Mouse (Mus musculus) neural tube, embryonic 12.5 days (tissue): ENCODE data around the gene Utp11. TPM values are rescaled to one million over a fixed set of nuclear protein-coding genes. Genes with fewer than 3 reads are reported as not detected.

ENCODE experiments used
- ATAC-seq: fragments of 200-750 bp; cut with Nextera tagmentation; 2 replicates; pipeline ENCODE4 v1.8.0; 2017; ENCODE audit warnings: low read depth, mild to moderate bottlenecking, moderate TSS enrichment, moderate library complexity; ENCODE audit not compliant: low FRiP score
- H3K27ac ChIP-seq: fragments of 300-500 bp; sonication (generic); 2 replicates; pipeline ENCODE4 v1.5.1; 2016
- H3K27me3 ChIP-seq: fragments of 300-500 bp; sonication (generic); replicated peaks from 2 replicates; pipeline ENCODE4 v1.6.1; 2016; ENCODE audit warnings: mild to moderate bottlenecking
- H3K36me3 ChIP-seq: fragments of 300-500 bp; sonication (generic); 2 replicates; pipeline ENCODE4 v1.6.1; 2016; ENCODE audit warnings: mild to moderate bottlenecking
- H3K4me1 ChIP-seq: fragments of 300-500 bp; sonication (generic); 2 replicates; pipeline ENCODE4 v1.6.1; 2016
- H3K4me2 ChIP-seq: fragments of 300-500 bp; sonication (generic); replicated peaks from 2 replicates; pipeline ENCODE4 v1.6.1; 2016; ENCODE audit warnings: mild to moderate bottlenecking
- H3K4me3 ChIP-seq: fragments of 300-500 bp; sonication (generic); 2 replicates; pipeline ENCODE4 v1.5.1; 2016
- H3K9ac ChIP-seq: fragments of 300-500 bp; sonication (generic); 2 replicates; pipeline ENCODE4 v1.6.1; 2016; ENCODE audit warnings: mild to moderate bottlenecking
- H3K9me3 ChIP-seq: fragments of 300-500 bp; sonication (generic); 2 replicates; pipeline ENCODE4 v1.6.1; 2016; ENCODE audit warnings: mild to moderate bottlenecking
- WGBS: fragments of 180-500 bp; shearing (Covaris S2); methylation state at CpG from one replicate; pipeline ENCODE4 v1.1.7; 2016; 5-methylcytosine and 5-hydroxymethylcytosine counted together
- polyA plus RNA-seq: library from polyadenylated mRNA; unstranded; fragments of >200 nt; fragmentation: Nextera tagmentation; extraction: Ambion mirVana; gene quantifications from 2 replicates; pipeline ENCODE4 v1.2.1, GENCODE M21; 2016

Gene Utp11
- polyA plus RNA-seq, 1 experiment from 2014 or later, result 58.5 TPM

DNA sequence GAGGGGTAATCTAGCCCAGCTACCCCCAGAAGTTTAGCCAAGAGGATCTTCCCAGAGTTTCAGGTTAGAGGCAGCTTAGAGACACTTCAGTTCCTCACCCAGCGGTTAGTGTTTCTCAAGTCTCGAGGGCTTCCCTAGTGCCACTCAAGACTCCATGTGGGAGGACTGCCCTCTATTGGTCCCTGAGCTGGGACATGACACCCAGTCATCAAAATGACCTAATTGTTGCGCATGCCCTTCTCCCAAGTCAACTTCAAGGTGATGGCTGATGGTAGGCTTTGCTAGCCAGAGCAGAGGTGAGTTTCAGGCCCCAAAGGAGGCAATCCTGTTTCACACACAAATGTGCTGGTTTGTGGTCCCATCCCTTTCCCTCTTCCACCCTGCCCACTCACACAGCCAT, 30.4 kb downstream of the Utp11 start:
- H3K9me3 ChIP-seq, result no peaks in the 10 kb centered on the region
- 57% methylated on average over 3 of the region's 3 CpGs for WGBS
- H3K4me2 ChIP-seq, result peak overlapping the region; percentile 35; the same call in 1 of the 2 replicates
- ATAC-seq, result no peak
- H3K27me3 ChIP-seq, result peaks cover 86% of the 10 kb centered on the region
- H3K4me3 ChIP-seq, result no peak overlapping the region
- no peaks in the 10 kb centered on the region for H3K36me3 ChIP-seq
- no peak overlapping the region for H3K27ac ChIP-seq
- H3K9ac ChIP-seq, result no peak overlapping the region
- H3K4me1 ChIP-seq, result peaks cover 28% of the 10 kb centered on the region

DNA sequence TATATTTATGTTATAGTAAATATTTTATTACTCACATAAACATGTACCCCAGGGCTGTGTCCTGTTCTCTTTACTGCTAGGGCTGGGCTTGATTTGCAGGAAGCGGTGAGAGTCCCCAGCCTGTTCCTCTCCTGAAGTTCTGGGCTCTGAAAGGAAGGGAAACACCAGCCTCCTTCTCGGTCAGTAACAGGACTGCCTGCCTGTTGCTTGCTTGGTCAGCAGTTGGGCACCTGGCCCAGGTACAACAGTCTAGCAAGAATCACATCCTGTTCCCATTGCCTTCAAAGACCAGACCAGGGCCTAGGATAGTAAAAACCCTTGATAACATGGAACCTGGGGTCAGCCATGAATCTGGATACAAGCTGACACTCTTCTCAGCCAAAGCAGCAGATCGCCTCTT, 32.8 kb downstream of the Utp11 start:
- 49% methylated on average over 3 of the region's 3 CpGs for WGBS
- no peak overlapping the region for H3K9ac ChIP-seq

DNA sequence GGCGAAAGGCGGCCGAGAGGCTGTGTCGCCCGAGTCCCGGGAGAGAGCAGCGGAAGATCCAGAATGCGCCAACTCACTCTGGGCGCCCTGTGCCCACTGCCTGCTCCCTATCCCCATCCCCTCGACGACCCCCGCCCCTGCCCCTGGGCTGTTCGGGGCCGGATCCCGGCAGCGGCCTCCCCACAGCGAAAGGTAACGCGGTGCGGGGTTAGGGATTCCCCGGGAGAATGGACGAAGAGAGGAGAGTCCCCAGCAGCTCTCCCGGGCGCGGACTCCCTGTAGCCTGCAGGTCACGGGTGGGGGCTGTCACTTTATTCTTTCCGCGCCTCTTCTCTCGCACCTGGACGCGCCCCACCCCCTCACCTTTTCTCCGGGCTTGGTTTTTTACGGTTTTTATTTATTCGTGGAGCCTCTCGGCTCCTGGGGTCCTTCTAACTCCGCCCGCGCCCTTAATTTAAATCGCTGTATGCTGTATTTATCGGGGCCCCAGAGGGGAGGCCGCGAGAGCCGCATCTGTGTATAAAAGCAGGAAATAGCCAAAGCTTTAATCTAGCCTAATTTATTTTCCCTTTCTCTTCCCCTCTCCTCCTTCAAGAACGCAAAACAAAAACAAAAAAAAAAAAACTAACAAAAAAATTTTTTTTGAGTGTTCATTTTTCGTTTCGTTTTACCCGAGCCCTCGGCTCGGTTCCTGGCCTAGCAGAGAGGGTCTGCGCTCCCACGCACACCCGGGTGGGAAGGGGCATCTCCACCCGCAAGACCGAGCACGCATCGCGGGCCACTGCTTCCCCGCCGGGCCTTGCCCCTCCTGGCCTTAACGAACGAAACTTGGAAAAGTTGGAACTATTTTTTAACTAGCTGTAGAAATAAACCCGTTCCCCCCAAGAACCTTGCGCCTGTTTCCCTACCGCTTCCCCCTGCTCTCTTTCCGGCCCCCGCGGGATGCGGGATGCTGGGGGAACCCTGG, 33.9 kb downstream of the Utp11 start:
- Histone ChIP-seq H3K27ac (peak overlapping the region; percentile 22; the same call in 1 of the 2 replicates), H3K9me3 (no peaks in the 10 kb centered on the region), H3K4me2 (peak overlapping the region; percentile 95), H3K9ac (peak overlapping the region; percentile 56), H3K4me1 (peaks cover 34% of the 10 kb centered on the region), H3K4me3 (peak overlapping the region; percentile 59), H3K27me3 (peaks cover 89% of the 10 kb centered on the region), H3K36me3 (no peaks in the 10 kb centered on the region)
- 1% methylated on average over 68 of the region's 68 CpGs for WGBS
- no peak for ATAC-seq

More for the DNA sequence above, 32.8 kb downstream of the Utp11 start:
- no peaks in the 10 kb centered on the region for H3K36me3 ChIP-seq
- H3K27ac ChIP-seq, result no peak overlapping the region
- peaks cover 34% of the 10 kb centered on the region for H3K4me1 ChIP-seq
- ATAC-seq, result no peak
- peak overlapping the region; percentile 25 for H3K4me3 ChIP-seq
- peak overlapping the region; percentile 49 for H3K4me2 ChIP-seq
- H3K9me3 ChIP-seq, result no peaks in the 10 kb centered on the region
- peaks cover 88% of the 10 kb centered on the region for H3K27me3 ChIP-seq

DNA sequence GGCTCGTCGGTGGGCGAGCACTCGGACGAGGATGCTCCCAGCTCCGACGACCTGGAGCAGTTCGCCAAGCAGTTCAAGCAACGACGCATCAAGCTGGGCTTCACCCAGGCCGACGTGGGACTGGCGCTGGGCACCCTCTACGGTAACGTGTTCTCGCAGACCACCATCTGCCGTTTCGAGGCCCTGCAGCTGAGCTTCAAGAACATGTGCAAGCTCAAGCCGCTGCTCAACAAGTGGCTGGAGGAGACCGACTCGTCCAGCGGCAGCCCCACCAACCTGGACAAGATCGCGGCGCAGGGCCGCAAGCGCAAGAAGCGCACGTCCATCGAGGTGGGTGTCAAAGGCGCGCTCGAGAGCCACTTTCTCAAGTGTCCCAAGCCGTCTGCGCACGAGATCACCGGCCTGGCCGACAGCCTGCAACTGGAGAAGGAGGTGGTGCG, 35.0 kb downstream of the Utp11 start:
- peaks cover 91% of the 10 kb centered on the region for H3K27me3 ChIP-seq
- H3K4me3 ChIP-seq, result peak overlapping the region; percentile 59
- H3K9me3 ChIP-seq, result no peaks in the 10 kb centered on the region
- peak overlapping the region; percentile 95 for H3K4me2 ChIP-seq
- H3K27ac ChIP-seq, result no peak overlapping the region
- no peak for ATAC-seq
- WGBS, result under 1% methylated on average over 39 of the region's 39 CpGs
- H3K36me3 ChIP-seq, result no peaks in the 10 kb centered on the region
- peaks cover 36% of the 10 kb centered on the region for H3K4me1 ChIP-seq
- H3K9ac ChIP-seq, result peak overlapping the region; percentile 69

DNA sequence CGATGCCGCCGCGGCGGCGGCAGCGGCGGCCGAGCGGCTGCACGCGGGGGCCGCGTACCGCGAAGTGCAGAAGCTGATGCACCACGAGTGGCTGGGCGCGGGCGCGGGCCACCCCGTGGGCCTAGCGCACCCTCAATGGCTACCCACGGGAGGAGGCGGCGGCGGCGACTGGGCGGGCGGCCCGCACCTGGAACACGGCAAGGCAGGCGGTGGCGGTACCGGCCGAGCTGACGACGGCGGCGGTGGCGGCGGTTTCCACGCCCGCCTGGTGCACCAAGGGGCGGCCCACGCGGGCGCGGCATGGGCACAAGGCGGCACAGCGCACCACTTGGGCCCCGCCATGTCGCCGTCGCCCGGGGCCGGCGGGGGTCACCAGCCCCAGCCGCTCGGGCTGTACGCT, 35.6 kb downstream of the Utp11 start:
- under 1% methylated on average over 58 of the region's 61 CpGs for WGBS
- peak overlapping the region; percentile 95 for H3K4me2 ChIP-seq

DNA sequence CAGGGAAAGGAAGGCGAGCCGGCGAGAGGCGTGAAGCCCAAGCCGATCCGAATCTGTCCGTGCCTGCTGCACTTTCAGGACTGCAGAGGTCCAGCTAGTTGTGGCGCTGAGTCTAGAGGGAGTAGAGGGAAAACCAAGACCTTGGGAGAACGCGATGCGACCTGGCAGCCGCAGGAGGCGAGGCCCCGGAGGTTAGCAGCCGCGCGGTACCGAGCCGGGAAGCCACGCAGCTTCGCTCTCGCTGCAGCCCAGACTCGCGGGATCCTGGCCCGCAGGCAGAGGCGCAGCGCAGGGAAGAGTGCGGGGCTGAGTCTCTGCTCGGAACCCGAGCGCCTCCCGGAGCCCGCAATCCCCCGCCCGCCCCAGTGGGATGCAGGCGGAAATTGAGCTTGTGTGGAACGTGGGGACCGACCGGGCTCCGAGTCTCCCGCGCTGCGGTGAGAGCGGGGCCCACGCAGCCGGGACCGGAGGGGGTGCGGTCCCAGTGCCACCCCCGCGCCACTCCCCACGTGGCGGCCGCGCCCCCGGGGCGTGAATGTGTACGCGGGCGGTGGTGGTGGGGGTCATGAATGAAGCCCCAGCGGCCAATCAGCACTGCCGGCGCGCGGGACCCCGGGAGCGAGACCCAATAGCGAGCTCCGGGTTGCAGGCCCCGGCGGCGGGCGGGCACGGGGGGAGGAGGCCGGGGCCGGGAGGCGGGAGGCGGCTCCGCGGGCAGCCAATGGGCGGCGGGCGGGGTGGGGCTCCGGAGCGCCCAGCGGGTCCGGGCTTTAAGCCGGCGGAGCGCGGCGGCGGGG, 36.3 kb downstream of the Utp11 start:
- Histone ChIP-seq H3K4me1 (peaks cover 50% of the 10 kb centered on the region), H3K9me3 (no peaks in the 10 kb centered on the region), H3K4me2 (peak overlapping the region; percentile 95), H3K36me3 (no peaks in the 10 kb centered on the region), H3K27me3 (peaks cover 83% of the 10 kb centered on the region), H3K27ac (no peak overlapping the region), H3K9ac (peak overlapping the region; percentile 69), H3K4me3 (peak overlapping the region; percentile 59)
- under 1% methylated on average over 91 of the region's 92 CpGs for WGBS
- ATAC-seq, result peak; percentile 87

More for the DNA sequence above, 35.6 kb downstream of the Utp11 start:
- Histone ChIP-seq H3K9me3 (no peaks in the 10 kb centered on the region), H3K27me3 (peaks cover 90% of the 10 kb centered on the region), H3K27ac (no peak overlapping the region), H3K36me3 (no peaks in the 10 kb centered on the region), H3K9ac (peak overlapping the region; percentile 69), H3K4me3 (peak overlapping the region; percentile 59), H3K4me1 (peaks cover 43% of the 10 kb centered on the region)
- ATAC-seq, result peak; percentile 5

DNA sequence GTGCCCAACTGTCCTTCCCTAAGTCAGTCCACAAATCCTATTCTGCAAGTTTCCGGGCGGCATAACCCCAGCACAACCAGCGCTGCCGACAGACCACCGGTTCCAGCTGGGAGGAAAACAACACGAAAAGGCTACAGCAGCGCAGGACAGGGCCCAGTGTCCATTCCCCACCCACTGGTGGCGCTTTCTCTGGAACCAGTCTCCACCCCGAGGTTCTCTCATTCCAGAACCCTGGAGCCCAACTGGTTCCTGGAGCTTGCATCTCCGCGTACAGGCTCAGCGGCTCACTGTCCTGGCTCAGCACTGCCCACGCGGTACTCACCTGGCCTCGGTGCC, 36.9 kb downstream of the Utp11 start, which contains the start of gene Pou3f1:
TSS of gene Pou3f1 (plus strand) at position 290 of the 336 bp plus-strand sequence.
- H3K4me1 ChIP-seq, result peaks cover 52% of the 10 kb centered on the region
- H3K9ac ChIP-seq, result peak within 1 kb of the TSS; percentile 69
- H3K9me3 ChIP-seq, result no peaks in the 10 kb centered on the region
- peak within 1 kb of the TSS; percentile 59 for H3K4me3 ChIP-seq
- H3K4me2 ChIP-seq, result peak within 1 kb of the TSS; percentile 95
- H3K36me3 ChIP-seq, result no peaks in the 10 kb centered on the region
- ATAC-seq, result no peak
- WGBS, result under 1% methylated on average over 15 of the region's 15 CpGs
- H3K27me3 ChIP-seq, result peaks cover 80% of the 10 kb centered on the region
- H3K27ac ChIP-seq, result no peak within 1 kb of the TSS

DNA sequence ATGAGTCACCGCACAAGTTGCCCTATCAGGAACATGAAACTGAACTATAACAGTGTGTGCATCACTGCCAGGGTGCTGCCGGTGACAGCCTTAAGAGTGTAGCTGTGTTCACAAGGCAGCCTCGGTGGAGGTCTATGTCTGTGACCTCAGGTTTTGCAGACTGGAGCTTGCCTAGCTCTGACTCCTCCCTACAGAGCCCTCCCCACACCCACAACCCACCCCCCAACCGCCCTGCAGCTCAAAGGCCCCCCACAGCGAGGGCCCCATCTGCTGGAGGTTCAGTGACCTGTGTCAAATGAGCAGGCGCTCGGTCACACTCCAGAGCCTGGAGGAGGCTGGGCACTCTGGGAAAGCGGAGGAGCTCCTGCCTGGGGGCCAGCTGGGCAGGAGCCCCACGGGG, 40.5 kb downstream of the Utp11 start:
- Histone ChIP-seq H3K4me1 (peaks cover 40% of the 10 kb centered on the region), H3K27ac (no peak overlapping the region), H3K9ac (no peak overlapping the region), H3K4me2 (peak overlapping the region; percentile 38), H3K9me3 (no peaks in the 10 kb centered on the region), H3K36me3 (no peaks in the 10 kb centered on the region), H3K27me3 (peaks cover 72% of the 10 kb centered on the region), H3K4me3 (no peak overlapping the region)
- no peak for ATAC-seq
- WGBS, result 3% methylated on average over 9 of the region's 9 CpGs

DNA sequence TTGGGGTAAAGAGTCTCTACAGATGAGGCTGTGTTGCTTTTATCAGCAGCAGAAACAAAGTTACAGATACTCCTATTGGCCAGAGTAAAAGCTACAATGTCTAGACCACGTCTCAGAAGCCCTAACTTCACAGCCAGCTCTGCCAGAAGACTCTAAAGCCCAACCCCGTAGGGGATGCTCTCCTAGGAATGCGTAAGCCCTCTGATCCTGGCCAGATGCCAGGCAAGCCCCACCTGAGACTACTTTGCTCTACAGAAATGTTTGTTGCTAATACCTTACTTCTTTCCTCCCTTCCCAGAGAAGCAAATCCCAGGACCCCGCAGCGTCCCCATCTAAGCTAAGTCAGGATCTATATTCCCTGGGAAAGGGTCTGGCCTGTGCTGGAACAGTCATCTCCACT, 45.5 kb downstream of the Utp11 start:
- H3K4me2 ChIP-seq, result no peak overlapping the region
- WGBS, result 37% methylated on average over 5 of the region's 5 CpGs
- H3K9me3 ChIP-seq, result no peaks in the 10 kb centered on the region
- H3K27me3 ChIP-seq, result peaks cover 33% of the 10 kb centered on the region
- H3K27ac ChIP-seq, result no peak overlapping the region
- H3K9ac ChIP-seq, result no peak overlapping the region
- no peaks in the 10 kb centered on the region for H3K36me3 ChIP-seq
- no peak overlapping the region for H3K4me3 ChIP-seq
- no peak for ATAC-seq
- peaks cover 21% of the 10 kb centered on the region for H3K4me1 ChIP-seq

DNA sequence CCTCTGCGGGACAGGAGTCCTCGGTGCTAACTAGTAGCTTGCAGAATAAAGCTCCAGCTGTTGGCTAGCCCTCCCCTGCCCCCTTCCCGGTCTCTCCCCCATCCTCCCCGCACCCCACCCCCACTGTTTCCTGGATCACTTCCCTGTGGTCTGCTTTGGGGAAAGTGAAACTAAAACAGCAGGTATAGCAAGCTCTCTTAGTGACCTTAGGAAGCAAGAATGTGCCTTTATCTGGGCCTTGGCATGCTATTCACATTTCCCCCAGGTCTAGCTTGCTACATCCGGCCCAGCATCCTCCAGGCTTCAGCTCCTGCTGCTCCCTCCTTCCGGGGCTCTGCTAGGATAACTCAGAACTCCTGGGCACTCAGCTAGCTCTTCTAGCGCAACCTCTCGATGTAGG, 46.8 kb downstream of the Utp11 start:
- no peak overlapping the region for H3K9ac ChIP-seq
- H3K27me3 ChIP-seq, result peaks cover 31% of the 10 kb centered on the region
- H3K4me1 ChIP-seq, result peaks cover 10% of the 10 kb centered on the region
- H3K9me3 ChIP-seq, result no peaks in the 10 kb centered on the region
- WGBS, result 27% methylated on average over 8 of the region's 8 CpGs
- no peak overlapping the region for H3K4me3 ChIP-seq
- ATAC-seq, result no peak
- no peaks in the 10 kb centered on the region for H3K36me3 ChIP-seq
- H3K4me2 ChIP-seq, result 0 out of 2 replicates have a peak overlapping the region, but pooled peaks have one; percentile 12
- H3K27ac ChIP-seq, result no peak overlapping the region

DNA sequence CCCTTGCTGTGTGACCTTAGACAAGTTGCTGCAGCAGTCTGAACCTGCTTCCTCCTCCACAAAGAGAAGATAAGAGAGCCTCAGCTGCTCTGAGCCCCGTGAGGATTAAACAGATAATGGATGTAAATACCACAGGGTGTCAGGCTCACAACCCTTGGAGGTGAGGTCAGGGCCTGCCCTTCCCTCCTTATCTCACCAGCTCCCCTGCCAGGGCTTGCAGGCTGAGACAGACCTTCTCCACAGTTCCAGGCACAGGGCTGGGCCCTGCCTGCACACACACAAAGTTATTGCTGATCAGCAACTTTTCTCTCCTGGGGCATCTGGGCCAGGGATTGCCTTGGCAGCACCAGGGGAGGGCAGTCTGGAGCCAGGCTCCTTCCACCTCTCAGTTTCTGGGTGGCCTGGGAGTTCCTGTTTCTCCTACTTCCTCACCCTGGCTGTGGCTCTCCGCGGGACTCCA, 48.4 kb downstream of the Utp11 start:
- 28% methylated on average over 3 of the region's 3 CpGs for WGBS
- no peak overlapping the region for H3K9ac ChIP-seq
- peaks cover 28% of the 10 kb centered on the region for H3K27me3 ChIP-seq

DNA sequence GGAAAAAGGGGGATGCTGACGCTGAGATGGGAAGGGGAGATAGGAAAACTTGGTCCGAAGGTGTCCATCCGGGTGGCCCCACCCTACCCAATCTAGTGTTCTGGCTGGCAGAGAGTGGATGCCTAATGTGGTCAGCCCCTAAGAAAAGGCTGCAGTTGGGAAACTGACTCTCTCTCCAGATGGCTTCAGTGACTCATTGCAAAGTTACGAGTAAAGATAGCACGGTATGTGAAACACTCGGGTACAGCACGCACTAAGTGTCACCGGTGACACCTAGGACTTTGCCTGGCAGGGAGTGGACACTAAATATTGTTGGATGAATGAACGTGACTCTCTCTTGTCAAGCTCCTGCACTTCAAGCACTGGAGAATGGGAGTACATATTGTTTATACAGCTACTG, 49.5 kb downstream of the Utp11 start:
- H3K27ac ChIP-seq, result no peak overlapping the region
- H3K4me3 ChIP-seq, result no peak overlapping the region
- no peak overlapping the region for H3K4me2 ChIP-seq
- peaks cover 21% of the 10 kb centered on the region for H3K27me3 ChIP-seq
- no peak overlapping the region for H3K9ac ChIP-seq
- H3K36me3 ChIP-seq, result no peaks in the 10 kb centered on the region
- 90% methylated on average over 9 of the region's 9 CpGs for WGBS
- no peaks in the 10 kb centered on the region for H3K9me3 ChIP-seq
- peaks cover 13% of the 10 kb centered on the region for H3K4me1 ChIP-seq
- no peak for ATAC-seq

More for the DNA sequence above, 48.4 kb downstream of the Utp11 start:
- no peaks in the 10 kb centered on the region for H3K9me3 ChIP-seq
- H3K4me2 ChIP-seq, result no peak overlapping the region
- no peak for ATAC-seq
- H3K4me3 ChIP-seq, result no peak overlapping the region
- H3K27ac ChIP-seq, result no peak overlapping the region
- H3K4me1 ChIP-seq, result peaks cover 10% of the 10 kb centered on the region
- H3K36me3 ChIP-seq, result no peaks in the 10 kb centered on the region
